Mouse (Mus musculus): ENCODE measurements at regions not wholly inside any gene's neighbourhood (a gene's known extent, or its start where the extent isn't known, plus 50 kb on each side); places are given as distances from the start of the nearest gene placed in this dataset.

- peak; percentile 14 for DNase-seq
Observed at GRCm38 (mm10) chr11:24693926-24694325, 616.1 kb downstream of the Bcl11a start.

- DNase-seq, result no peak
Observed at GRCm38 (mm10) chr11:24695010-24695720, 617.3 kb downstream of the Bcl11a start.

GRCm38 (mm10) chr11:24696561-24696960 lies 618.7 kb downstream of the Bcl11a start:
- DNase-seq, result no peak

- DNase-seq, result no peak
Observed at GRCm38 (mm10) chr11:24708790-24709189, 630.9 kb downstream of the Bcl11a start.

- DNase-seq, result no peak
Observed at GRCm38 (mm10) chr11:24716539-24717287, 638.9 kb downstream of the Bcl11a start.

GRCm38 (mm10) chr11:24724259-24724937 lies 646.5 kb downstream of the Bcl11a start:
- no peak for DNase-seq

- no peak for DNase-seq
Observed at GRCm38 (mm10) chr11:24726331-24726730, 648.5 kb downstream of the Bcl11a start.

GRCm38 (mm10) chr11:24727404-24727803 lies 649.5 kb downstream of the Bcl11a start:
- no peak for DNase-seq

GRCm38 (mm10) chr11:24731431-24731830 lies 653.6 kb downstream of the Bcl11a start:
- no peak for DNase-seq

GRCm38 (mm10) chr11:24739710-24740255 lies 661.9 kb downstream of the Bcl11a start:
- DNase-seq, result no peak

GRCm38 (mm10) chr11:24740466-24740865 lies 662.6 kb downstream of the Bcl11a start:
- DNase-seq, result no peak

- no peak for DNase-seq
Observed at GRCm38 (mm10) chr11:24742561-24742960, 664.7 kb downstream of the Bcl11a start.

- DNase-seq, result no peak
Observed at GRCm38 (mm10) chr11:24743439-24743838, 665.6 kb downstream of the Bcl11a start.

- DNase-seq, result no peak
Observed at GRCm38 (mm10) chr11:24745841-24746240, 668.0 kb downstream of the Bcl11a start.

- DNase-seq, result no peak
Observed at GRCm38 (mm10) chr11:24750144-24750779, 672.4 kb downstream of the Bcl11a start.

GRCm38 (mm10) chr11:24758130-24758529 lies 680.3 kb downstream of the Bcl11a start:
- DNase-seq, result no peak

GRCm38 (mm10) chr11:24783470-24783869 lies 705.6 kb downstream of the Bcl11a start:
- no peak for DNase-seq

GRCm38 (mm10) chr11:24789120-24789519 lies 711.3 kb downstream of the Bcl11a start:
- no peak for DNase-seq

- DNase-seq, result no peak
Observed at GRCm38 (mm10) chr11:24795510-24796211, 717.8 kb downstream of the Bcl11a start.

- no peak for DNase-seq
Observed at GRCm38 (mm10) chr11:24804623-24805023, 726.8 kb downstream of the Bcl11a start.

- DNase-seq, result no peak
Observed at GRCm38 (mm10) chr11:24829578-24830401, 751.9 kb downstream of the Bcl11a start.

Data from cerebellum, adult 9-10 months (tissue).